Mouse (Mus musculus): Measurements from ENCODE around the gene Ptpn3. TPM values are rescaled to one million over a fixed set of nuclear protein-coding genes. Genes with fewer than 3 reads are reported as not detected.

The Ptpn3 gene
- polyA plus RNA-seq, 2 experiments from 2014 or later = 1.6 to 2.0 TPM

DNA sequence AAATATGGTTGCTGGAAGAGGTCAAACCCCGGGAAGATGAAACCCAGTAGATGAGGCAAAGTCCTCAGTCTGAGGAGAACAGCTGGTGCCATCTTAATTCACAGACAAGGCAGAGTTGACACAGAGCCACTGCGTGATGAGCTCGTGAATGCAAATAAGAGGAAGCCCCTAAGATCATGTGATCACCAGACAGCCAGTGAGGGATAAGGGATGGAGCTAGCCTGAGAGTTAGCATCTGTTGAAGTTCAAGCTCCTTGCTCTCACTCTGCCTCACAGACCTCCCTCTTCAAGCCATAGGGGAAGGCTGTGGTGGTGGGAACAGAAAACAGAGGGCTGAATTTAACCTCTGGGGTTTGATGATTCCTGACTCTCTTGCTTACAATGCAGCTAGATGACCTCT lies 136.0 kb downstream of the Ptpn3 start:
- ATAC-seq = no peak

DNA sequence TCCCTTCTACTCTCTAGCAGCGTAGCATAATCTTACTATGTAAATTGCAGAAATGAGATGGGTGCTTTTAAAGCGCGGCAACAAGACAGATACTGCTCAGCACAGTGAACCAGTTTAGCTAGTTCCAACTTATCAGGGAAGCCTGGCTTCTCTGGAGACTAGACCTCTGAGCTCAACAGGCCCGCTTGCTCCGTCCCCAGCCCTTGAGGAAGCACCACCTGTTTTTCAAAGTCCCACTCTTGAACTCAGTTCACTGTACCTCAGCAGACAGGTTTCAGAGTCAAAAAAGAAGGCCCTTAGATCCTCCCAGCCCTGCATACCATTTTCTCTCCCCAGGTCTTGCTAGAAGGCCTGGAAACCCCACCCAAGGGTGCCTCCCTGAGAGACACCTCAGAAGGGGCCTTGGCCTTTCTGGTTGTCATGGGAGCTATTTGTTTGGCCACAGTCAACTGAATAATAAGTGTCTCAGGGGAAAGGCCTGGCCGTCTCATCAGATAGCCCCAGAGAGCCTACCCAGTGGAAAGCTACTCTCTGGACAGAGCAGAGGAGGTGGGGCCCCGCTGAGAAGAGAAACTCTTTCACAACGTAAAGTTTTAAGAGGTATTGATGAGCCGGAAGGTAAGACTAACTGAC lies 136.9 kb downstream of the Ptpn3 start:
- no peak for ATAC-seq

DNA sequence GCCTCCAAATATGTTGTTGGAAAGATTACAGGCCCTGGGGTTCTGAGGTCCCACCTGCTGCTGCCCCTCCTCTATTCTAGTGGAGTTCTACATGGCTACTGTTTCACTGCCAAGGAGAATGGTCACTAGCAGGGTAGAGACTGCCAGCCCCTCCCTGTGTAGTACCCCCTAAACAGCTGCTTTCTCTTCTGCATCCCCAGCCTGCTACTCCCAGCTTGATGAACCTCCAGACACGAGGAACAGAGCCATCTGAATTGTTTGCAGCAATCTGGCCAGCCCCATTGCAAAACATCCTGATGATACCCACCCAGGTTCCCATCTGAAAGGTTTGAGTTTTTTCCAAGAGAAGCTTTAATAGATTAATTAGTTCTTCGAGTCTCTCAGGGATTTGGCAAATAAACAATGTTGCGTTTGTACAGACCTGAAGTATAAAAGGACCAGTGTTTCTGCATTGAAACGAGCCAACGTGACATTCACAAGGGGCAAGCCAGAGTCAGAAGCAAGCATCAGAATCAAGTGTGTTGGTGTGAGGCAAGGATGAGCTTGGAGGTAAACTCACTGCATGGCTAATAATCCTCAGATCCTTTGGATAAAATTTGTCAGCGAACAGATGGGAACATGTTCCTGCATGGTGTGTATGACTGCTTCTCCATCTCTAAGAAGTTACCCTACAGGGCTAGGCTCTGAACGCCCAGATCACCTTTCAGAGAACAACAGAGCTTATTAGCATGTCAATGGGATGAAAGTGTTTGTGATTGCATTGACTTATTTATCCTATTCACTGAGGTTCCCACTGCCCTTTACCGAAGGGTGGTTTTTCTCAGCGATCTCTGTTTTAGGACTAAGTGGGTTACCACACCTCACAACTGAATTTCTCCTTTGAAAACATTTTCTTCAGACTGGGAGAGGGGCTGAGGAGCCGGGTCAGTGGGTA lies 138.6 kb downstream of the Ptpn3 start:
- no peak for ATAC-seq

DNA sequence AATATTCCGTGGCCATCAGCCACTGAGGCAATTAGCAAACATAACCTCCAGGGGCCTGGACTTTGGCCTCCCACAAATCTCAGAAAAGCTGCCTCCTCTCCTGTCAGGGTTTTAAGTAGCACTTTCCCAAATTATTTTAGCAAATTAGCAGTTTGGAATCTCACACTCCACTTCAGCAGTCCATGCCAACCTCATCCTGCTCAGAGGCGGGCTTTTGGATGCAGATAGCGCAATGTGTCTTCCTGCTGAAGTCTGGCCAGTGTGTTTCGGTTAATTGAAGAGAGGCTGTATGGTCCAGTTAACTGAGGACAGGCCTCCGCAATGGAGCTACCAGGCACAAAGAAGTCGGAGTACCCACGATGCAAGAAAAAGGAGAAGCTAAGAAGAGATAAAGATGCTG lies 141.1 kb downstream of the Ptpn3 start:
- ATAC-seq = no peak

DNA sequence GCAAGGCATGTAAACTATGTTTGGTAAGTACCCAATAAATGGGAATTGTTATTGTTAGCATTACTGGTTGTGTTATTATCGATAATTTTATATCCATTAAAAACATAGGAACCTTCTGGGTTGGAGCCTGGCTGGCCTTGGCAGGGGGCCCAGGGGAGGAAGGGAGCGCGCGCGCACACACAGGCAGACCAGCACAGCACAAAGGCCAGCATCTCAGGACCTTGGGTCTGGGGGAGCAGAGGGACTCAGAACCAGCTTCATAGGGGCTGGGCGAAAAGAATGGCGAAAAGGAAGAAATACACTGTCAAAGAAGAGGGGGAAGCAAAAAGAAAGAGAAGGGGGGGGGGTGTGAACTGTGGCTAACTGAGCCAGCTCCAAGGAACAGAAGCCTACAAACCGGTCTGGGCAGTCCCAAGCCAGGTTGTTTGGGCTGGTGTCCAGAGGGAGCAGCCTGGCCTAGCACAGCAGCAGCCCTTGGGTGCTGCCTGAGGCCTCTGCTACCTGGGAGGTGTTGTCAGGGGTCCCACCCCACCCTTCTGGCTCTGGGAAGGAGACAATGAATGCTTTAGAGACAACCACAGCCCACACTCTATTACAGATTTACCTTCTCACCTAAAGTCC lies 145.0 kb downstream of the Ptpn3 start:
- no peak for ATAC-seq

DNA sequence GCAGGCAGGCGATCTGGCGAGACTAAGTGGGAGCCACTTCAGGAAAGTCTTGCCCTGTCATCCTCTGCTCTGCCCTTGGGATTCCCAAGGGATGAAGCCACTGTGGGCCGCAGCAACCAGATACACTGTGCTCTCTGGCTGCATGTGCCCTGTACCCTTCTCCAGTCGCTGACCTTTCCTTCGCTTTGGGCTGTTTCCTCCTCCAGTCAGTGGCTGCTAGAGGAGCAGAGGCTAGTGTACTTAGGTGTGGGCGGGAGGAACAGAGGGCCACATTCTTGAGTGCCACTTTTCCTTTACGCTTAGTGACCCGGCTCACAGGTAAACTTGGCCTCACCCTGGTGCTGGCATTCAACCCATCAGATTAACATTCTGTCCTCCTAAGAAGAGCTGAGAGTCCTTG lies 147.8 kb downstream of the Ptpn3 start:
- no peak for ATAC-seq

DNA sequence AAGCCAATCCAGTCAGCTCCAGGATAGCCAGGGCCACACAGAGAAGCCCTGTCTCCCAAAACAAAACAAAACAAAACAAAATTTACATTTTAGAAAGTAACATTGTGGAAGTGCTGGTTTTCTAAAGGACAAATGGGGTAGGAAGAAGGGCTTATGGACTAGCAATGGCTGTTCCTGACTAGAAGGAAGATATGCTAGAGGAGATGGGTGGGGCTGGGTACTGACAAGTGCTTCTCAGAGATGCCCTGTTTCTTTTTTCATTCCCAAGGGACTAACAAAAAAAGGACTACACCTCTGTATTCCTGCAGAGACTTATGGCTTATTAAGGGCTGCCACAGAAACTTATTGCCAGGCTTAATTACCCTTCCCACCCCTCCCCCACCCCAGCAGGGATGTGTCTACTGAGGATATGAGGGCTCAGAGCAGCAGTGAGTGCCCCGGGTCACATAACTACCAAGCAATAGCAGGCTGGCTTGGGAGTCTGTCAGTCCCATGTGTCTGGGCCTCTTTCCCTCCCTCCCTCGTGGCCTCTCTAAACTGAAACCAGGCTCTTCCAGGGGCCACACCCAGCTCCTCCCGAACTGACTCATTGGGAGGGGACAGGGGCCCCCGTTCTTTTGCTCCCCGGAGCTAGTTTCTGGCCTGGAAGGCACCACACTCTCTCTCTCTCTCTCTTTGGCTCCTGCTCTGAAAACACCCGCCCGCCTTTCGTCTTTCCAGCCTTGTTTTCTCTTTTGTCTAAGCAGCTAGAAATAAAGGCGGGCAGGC lies 148.4 kb downstream of the Ptpn3 start:
- ATAC-seq = no peak

DNA sequence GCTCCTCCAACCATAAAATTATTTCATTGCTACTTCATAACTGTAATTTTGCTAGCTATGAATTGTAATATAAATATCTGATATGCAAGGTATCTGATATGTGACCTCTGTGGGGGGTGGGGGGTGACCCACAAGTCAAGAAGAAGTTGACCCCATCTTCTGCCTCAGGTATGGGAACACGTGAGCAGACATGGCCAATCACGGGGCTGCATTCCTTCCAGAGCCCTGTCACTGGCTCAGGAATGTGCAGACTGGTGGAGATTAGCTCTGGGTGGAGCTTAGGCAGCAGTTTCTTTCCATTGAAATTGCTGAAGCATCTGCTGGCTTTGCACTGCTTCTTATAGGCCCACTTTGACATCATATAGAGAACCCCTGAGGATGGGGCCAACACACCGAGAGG lies 153.5 kb downstream of the Ptpn3 start:
- no peak for ATAC-seq

DNA sequence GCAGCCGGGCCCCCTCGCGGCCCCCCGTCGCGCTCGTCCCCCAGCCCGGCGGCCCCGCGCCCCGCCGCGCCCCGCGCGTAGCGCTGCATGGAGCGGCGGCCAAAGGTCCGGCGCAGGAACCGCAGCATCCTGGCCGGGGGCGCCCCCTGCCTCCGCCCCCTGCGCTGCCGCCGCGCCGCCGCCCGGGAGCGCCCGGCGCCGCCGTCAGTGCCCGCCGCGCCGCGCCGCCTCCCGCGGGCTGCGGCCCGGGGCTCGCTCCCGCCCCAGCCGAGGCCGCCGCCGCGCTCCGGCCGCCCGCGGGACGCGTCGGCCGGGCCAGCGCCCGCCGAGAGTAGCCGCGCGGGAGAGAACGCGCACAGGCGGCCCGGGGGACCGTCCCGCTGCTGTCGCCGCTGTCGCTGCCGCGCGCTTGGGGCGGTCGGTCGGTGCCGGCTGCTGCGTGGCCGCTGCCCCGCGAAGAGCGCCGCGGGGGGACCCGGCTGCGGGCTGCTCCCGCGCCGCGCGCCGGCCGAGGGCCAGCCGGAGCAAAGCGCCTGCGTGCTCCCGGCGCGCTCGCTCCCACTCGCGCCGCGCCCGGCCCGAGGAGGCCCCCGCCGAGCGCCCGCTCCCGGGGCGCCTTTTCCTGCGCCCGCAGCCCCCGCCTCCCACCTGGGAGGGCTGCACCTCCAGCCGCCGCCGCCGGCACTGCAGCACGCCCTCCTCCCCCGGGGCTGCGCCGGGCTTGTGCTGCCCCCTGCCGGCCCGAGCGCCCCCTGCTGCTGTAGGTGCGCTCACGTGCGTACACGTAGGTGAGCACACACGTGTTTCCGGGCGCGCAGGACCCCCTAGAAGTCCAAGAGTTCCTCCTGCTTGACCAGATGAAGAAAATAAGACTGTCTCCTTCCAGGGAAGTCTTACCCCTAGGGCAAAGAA lies 158.4 kb downstream of the Ptpn3 start, which contains the start of gene Epb41l4b:
TSS of gene Epb41l4b (minus strand) at position 412 of the 912 bp plus-strand sequence.
- peak; percentile 65 for ATAC-seq

DNA sequence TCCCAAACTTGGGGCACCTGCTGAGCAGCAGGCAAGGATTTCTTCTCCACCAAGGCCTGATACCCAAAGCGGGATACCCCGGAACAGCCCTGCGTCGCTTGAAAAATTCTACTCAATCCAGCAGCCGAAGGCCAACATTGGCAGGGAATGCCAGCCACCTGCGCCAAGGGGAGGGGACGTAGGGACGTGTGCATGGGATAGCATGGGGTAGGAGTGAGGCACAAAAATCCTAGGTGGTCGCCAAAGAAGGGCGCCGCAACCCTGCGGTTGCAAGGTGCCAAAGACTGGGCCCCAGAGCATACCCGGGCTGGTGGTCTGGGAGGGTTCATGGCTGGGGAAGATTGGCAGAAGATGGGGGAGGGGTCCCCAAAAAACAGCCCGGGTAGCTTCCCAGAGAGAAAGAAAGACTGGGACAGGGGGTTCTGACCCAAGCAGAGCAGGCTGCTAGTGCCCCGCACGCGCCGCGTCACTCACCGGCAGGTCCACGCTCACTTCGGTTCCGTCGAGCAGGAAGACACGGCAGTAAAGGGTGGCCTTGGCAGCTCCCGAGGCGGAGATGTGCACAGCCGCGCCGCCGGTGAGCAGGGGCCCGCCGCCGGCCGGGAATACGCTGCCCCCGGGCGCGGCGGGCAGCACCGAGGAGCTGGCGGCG lies 159.1 kb downstream of the Ptpn3 start:
- no peak for ATAC-seq

DNA sequence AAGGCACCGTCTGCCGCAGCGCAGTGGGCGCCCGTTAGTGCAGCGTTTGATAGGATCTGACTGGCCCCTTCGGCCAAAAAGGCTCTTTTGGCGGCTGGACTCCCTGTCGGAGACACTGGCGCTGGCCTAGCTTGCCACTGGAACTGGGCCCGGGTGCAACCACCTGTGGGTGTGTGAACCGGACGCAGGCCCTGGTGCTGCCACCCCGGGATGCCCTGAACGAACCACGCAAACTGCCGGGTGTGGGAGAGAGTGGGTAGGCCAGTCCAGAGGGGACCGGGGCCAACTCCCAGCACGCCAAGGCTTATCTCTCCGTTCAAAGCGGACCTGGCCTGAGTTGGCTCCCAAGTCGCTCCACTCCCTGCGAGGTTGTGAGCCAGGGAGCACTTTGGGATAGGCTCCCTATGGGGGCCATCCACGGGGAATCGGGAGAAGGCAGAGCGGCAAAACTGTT lies 159.7 kb downstream of the Ptpn3 start:
- ATAC-seq = no peak

DNA sequence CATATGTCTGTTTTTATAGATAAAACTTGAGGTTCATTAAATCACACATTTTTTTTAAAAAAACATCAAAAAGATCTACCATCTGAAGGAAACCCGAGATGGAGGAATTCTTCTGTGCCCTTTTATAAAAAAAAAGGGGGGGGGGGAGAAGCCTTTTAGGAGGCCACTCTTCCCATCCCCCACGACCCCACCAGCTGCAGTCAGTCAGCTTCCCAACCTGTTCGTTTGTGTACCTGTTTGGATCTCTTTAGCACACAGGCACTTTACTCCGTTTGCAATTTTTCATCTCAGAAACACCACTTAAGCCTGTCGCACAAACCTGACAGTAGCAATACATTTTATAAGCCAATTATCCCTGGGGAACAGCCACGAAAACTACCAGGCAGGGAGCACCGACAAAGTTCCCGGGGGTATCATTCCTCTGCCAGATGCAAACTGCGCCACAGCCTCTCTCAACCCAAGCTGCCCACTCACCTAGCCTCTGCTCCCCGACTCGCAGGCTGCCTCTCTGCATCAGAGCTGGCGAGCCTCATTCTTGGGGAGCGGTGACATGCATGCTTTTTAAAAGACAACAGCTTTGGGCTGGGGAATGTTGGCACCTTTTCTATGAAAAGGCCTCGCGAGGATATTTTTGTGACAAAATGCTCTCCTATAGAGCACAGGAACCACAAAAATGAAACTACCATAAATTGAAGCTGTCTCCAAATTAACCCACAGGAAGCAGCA lies 160.5 kb downstream of the Ptpn3 start:
- ATAC-seq = no peak

Other genes starting within 250 kb of the Ptpn3 start
- gene Epb41l4b, start 158.4 kb downstream of the Ptpn3 start, polyA plus RNA-seq (2017; shearing (Covaris generic)) = not detected
- not detected for gene Palm2, start 132.4 kb upstream of the Ptpn3 start, polyA plus RNA-seq (2017; shearing (Covaris generic))

Measured in activated CD4-positive, CD25-positive, alpha-beta regulatory T cell, adult 4 months (primary cell).